Mouse (Mus musculus): ENCODE data around the gene Sox5. TPM values are rescaled to one million over a fixed set of nuclear protein-coding genes. Genes with fewer than 3 reads are reported as not detected.

The Sox5 gene
- total RNA-seq, 2 experiments from 2014 or later: 3.7 to 5.4 TPM

- no peak for DNase-seq
These were observed 301.9 kb downstream of the Sox5 start for GRCm38 (mm10) chr6:144479861-144480260.

DNA sequence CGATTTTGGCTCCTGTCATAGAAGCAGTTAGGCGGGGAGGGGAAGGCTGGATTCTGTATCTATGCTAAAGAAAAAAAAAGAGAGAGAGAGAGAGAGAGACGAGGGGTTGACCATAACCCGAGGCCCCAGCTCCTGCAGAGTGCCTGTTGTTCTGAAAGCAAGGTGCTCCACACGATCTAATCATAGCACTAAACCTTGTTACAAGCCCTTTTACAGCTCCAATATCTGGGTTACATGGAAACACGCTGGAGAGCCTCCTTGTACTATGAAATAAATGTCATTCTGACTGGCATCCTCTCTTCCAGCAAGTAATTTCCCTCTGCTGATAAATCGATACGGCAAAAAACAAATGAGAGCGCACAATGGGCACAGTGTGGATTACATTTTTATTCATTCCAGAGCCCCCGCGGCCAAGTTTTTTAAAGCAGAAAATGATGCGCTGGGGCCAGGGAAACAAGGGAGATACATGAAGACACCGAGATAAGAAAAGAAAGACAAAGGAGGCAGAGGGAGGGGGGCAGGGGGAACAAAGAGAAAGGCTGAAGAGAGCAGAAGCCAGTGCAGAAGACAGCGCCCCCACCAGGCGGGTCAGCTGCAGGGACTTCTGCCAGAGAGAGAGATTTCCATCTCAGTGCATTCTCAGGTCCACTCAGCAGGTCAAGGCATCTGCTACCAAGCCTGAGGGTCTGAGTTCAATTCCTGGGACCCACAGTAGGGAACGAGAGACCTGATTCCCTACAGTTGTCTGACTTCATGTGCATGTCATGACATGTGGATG lies 304.3 kb downstream of the Sox5 start:
- no peak for DNase-seq

GRCm38 (mm10) chr6:144473437-144473836 lies 308.3 kb downstream of the Sox5 start:
- no peak for DNase-seq

DNA sequence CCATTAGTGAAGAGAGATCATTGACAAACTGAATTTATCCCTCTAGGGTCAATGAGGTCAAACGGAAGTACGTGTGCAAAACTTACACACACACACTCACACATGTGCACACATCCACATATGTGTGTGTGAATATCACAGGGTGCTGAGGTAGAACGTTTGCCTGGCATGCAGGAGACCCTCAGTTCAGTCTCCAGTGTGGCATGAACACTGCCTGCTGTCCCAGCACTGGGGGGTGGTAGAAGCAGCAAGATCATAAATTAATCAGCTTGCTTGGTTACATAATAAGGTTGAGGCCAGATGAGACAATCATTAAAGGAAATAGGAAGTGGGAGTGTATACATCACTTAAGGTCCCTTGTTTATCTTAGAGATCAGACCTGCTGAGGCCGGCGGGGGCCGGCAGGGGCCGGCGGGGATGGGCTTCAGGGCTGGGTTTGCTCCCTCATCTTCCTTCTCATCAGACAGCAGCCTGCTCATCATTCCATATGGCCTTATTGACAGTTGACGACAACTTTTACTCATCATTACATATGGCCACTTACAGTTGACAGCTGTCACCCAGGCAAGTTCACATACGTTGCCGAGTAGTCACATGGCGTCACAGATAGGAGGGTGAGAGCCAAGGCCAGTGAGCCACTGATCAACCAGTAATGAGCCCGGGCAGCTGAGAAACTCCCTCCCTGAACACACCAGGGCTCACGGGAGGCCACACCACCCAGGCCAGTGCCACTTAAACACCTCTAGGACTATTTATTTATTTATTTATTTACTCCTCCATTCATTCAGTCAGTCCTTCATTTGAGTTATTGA lies 309.5 kb downstream of the Sox5 start:
- no peak for DNase-seq

DNA sequence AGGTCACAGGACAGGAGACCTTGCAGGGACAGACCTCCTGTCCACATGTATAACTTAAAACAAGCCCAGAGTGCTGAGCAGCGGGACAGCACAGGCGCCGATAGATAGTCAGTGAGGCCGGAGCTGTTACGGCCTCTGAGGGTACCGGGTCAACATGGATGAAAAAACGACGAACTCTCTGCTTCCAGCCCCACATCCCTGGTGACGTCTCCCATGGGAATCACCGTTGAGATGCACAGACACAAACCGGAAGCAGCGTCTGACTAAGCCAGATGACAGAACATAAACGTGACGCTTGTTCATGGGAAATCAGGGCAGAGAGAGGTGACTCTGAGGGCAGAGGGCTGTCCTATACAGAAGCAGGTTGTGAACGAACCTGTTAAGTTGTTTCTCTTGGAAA lies 315.1 kb downstream of the Sox5 start:
- no peak for DNase-seq

- DNase-seq: no peak
These were observed 318.1 kb downstream of the Sox5 start for GRCm38 (mm10) chr6:144463691-144464090.

DNA sequence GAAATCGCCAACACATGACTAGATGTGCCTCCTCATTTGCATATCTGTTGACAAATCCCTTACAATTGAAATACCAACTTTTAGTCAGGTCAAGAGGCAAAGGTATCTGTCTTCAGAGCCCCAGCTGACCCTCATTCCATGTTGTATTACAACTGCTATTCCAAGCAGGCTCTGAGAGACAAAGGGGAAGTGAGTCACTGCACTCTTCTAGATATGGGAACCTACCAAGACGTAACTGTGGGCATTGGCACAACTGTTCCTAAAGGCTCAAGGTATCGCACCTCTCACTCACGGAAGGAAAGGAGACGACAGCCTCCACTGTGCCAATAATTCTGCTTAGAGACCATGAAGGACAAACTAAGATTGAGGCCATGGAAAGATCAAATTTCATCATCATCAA lies 318.5 kb downstream of the Sox5 start:
- DNase-seq: no peak

GRCm38 (mm10) chr6:144459486-144459885 lies 322.3 kb downstream of the Sox5 start:
- no peak for DNase-seq

DNA sequence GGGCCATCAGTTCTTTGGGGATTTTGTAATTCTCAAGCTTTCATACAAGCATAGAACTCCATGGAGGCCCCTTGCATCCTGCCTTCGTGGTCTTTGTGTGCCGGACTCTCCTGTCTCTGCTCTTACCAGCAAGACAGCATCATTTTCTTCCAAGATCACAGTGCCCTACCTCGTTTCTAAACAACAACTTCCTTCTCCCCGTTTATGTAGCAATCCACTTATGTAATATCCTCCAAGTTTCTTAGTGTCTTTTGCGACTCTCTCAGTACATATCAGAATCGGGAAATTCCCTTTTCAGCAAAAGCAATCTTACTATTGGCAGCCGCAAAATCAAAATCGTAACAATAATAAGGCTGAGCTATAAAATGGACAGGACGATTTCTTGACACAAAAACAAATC lies 324.3 kb downstream of the Sox5 start:
- DNase-seq: no peak

- DNase-seq: no peak
These were observed 327.2 kb downstream of the Sox5 start for GRCm38 (mm10) chr6:144454291-144455276.

DNA sequence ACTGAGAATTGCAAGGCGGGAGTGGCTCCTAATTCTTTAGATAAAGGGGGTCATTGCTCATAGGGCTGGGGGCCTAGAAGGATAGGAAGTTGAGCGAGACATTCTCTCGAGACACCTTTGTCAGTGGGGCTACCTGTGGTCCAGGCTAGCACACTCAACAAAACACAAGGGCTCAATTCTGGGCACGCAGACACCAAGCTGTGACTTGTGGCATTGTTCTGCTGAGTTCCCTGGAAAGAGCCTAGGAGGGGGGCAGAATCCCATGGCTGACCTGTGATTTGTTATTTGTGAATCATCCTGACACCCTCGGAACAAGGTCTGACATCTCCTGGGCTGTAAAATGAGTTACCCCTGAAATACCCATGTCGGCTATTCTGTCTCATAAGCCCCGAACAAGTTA lies 328.2 kb downstream of the Sox5 start:
- DNase-seq: no peak

DNA sequence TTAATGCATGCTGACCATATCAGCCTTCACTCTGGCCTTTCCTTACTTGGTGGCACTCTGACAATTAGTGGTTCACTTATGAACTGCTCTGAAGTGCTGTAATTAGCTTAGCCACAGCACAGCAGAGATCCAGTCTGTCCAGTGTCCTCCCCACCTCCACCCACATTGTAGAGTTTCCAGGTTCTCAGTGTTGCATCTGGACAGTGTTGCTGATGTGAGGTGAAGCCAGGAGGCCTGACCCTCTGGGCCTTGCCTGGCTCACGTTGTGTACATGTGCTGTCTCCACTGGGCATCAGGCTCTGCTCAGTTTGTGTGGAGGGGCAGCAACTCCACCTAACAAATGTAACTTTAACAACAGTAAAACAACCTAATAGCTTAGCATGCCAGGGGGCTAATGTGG lies 328.6 kb downstream of the Sox5 start:
- DNase-seq: no peak

GRCm38 (mm10) chr6:144452200-144452977 lies 329.4 kb downstream of the Sox5 start:
- DNase-seq: no peak

- no peak for DNase-seq
These were observed 330.1 kb downstream of the Sox5 start for GRCm38 (mm10) chr6:144451631-144452030.

DNA sequence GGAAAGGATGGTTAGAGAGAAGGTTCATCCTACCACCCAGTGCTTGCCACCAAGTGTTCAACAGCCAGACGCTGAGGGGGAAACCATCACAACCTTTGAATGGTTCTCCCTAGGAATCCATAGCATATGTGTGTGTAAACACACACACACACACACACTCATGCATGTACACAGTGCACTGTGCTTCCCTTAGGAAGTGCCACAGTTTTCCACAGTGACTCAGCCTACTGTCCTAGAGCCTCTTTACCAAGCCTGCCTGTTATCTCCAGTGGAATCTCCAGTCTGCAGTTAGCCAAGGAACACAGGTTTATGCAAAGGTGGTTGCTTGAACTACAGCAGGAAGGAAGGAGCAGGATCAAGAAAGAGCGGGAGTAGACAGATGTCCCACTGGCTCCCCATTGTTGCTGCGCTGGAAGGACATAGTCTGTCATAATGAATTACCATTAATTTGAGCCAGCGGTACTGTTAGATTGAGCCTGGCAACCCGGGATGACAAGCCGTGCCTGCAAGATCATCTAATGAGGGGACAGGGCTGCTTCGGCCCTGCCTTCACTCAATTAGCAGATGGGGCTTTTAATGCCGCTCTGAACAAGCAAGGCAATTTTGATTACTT lies 335.9 kb downstream of the Sox5 start:
- no peak for DNase-seq

GRCm38 (mm10) chr6:144444367-144444766 lies 337.4 kb downstream of the Sox5 start:
- DNase-seq: no peak

DNA sequence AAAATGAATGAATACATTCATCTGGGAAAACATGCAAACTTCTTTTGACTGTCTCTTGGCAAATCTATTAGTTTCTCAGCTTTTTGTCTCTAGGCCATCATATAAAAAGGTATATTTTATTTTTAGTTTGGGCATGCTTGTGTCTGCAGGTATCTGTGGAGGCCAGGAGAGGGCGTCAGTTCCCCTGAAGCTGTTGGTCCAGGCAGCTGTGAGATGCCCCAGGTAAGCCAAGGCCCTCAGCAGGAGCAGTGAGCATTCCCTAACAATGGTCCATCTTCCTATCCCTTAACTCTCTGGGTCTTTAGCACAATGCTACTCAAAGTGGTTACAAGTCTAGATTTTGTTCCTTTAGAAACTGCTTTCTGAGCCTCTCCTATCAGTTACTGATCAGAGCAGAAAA lies 338.1 kb downstream of the Sox5 start:
- DNase-seq: no peak

- no peak for DNase-seq
These were observed 352.5 kb downstream of the Sox5 start for GRCm38 (mm10) chr6:144429276-144429675.

- no peak for DNase-seq
These were observed 373.7 kb downstream of the Sox5 start for GRCm38 (mm10) chr6:144408030-144408429.

- DNase-seq: no peak
These were observed 383.7 kb downstream of the Sox5 start for GRCm38 (mm10) chr6:144398115-144398514.

- DNase-seq: no peak
These were observed 388.6 kb downstream of the Sox5 start for GRCm38 (mm10) chr6:144393151-144393550.

Measured in heart, postnatal 4 days (tissue).